Mouse (Mus musculus) MN1 (cell line): ENCODE measurements around the gene Rgs3.

Experiments
- DNase-seq: peaks from one replicate; pipeline ENCODE4 v3.0.0-alpha.2; 2016; ENCODE audit warnings: low spot score

Rgs3 gene

GRCm38 (mm10) chr4:62559797-62560329, at the start of gene Rgs3:
Gene Rgs3, plus strand, starts transcription at chr4:62559847.
- no peak for DNase-seq

- DNase-seq, result peak; percentile 70
Measured at GRCm38 (mm10) chr4:62509946-62510345, 49.7 kb upstream of the Rgs3 start.

GRCm38 (mm10) chr4:62513998-62514506, 45.6 kb upstream of the Rgs3 start:
- DNase-seq, result peak; percentile 46

GRCm38 (mm10) chr4:62514995-62515394, 44.7 kb upstream of the Rgs3 start:
- DNase-seq, result no peak

- DNase-seq, result no peak
Measured at GRCm38 (mm10) chr4:62515490-62515889, 44.2 kb upstream of the Rgs3 start.

GRCm38 (mm10) chr4:62516079-62516478, 43.6 kb upstream of the Rgs3 start:
- DNase-seq, result peak; percentile 73

GRCm38 (mm10) chr4:62516579-62516978, 43.1 kb upstream of the Rgs3 start:
- DNase-seq, result peak; percentile 16

- no peak for DNase-seq
Measured at GRCm38 (mm10) chr4:62517046-62517445, 42.6 kb upstream of the Rgs3 start.

GRCm38 (mm10) chr4:62517538-62518415, 41.9 kb upstream of the Rgs3 start:
- DNase-seq, result peak; percentile 13

- DNase-seq, result peak; percentile 26
Measured at GRCm38 (mm10) chr4:62518416-62519121, 41.1 kb upstream of the Rgs3 start.

- DNase-seq, result peak; percentile 40
Measured at GRCm38 (mm10) chr4:62519122-62519848, 40.4 kb upstream of the Rgs3 start.

GRCm38 (mm10) chr4:62519849-62520233, 39.8 kb upstream of the Rgs3 start, which contains the start of gene Alad:
Gene Alad, minus strand, starts transcription at chr4:62519918.
- DNase-seq, result peak; percentile 97

- peak; percentile 22 for DNase-seq
Measured at GRCm38 (mm10) chr4:62520892-62521400, 38.7 kb upstream of the Rgs3 start.

- DNase-seq, result peak; percentile 99
Measured at GRCm38 (mm10) chr4:62524651-62525488, 34.8 kb upstream of the Rgs3 start, which contains the start of the genes Pole3 and 4933430I17Rik. Gene Pole3, minus strand, starts transcription at chr4:62525068. Gene 4933430I17Rik, plus strand, starts transcription at chr4:62525369.

GRCm38 (mm10) chr4:62525489-62525811, 34.2 kb upstream of the Rgs3 start:
- no peak for DNase-seq

- DNase-seq, result peak; percentile 73
Measured at GRCm38 (mm10) chr4:62526256-62526655, 33.4 kb upstream of the Rgs3 start.

GRCm38 (mm10) chr4:62527655-62528054, 32.0 kb upstream of the Rgs3 start:
- DNase-seq, result no peak

GRCm38 (mm10) chr4:62533729-62534128, 25.9 kb upstream of the Rgs3 start:
- DNase-seq, result peak; percentile 27

- DNase-seq, result peak; percentile 27
Measured at GRCm38 (mm10) chr4:62541802-62542201, 17.8 kb upstream of the Rgs3 start.

- no peak for DNase-seq
Measured at GRCm38 (mm10) chr4:62543782-62544181, 15.9 kb upstream of the Rgs3 start.

- DNase-seq, result no peak
Measured at GRCm38 (mm10) chr4:62544801-62545200, 14.8 kb upstream of the Rgs3 start.
